Mouse (Mus musculus) ES-Bruce4 (cell line): ENCODE data around the gene G6pd2. TPM values are rescaled to one million over a fixed set of nuclear protein-coding genes. Genes with fewer than 3 reads are reported as not detected.

Experiments used
- H3K27ac ChIP-seq: 2 replicates; pipeline ENCODE4 v1.5.1; 2012; ENCODE audit warnings: low read length, inconsistent platforms; ENCODE audit not compliant: insufficient read depth
- H3K27me3 ChIP-seq: 2 replicates; pipeline ENCODE4 v1.6.1; 2012; ENCODE audit warnings: mild to moderate bottlenecking, low read length, inconsistent platforms; ENCODE audit not compliant: control insufficient read depth, poor library complexity, insufficient read depth, severe bottlenecking
- H3K36me3 ChIP-seq: 2 replicates; pipeline ENCODE4 v1.6.1; 2012; ENCODE audit warnings: inconsistent platforms, mild to moderate bottlenecking, low read length, moderate library complexity; ENCODE audit not compliant: control insufficient read depth, poor library complexity, insufficient read depth, severe bottlenecking
- H3K4me1 ChIP-seq: one replicate; pipeline ENCODE4 v1.8.1; 2011; ENCODE audit warnings: low read length; ENCODE audit not compliant: control insufficient read depth, insufficient read depth
- H3K4me3 ChIP-seq: 2 replicates; pipeline ENCODE4 v1.5.1; 2011; ENCODE audit warnings: low read depth, mild to moderate bottlenecking, low read length
- H3K9ac ChIP-seq: 2 replicates; pipeline ENCODE4 v1.6.1; 2012; ENCODE audit warnings: low read depth, mild to moderate bottlenecking, inconsistent platforms; ENCODE audit not compliant: poor library complexity, severe bottlenecking
- H3K9me3 ChIP-seq: replicated peaks from 2 replicates; pipeline ENCODE4 v1.6.1; 2012; ENCODE audit warnings: mild to moderate bottlenecking, low read length, inconsistent platforms; ENCODE audit not compliant: control insufficient read depth, poor library complexity, insufficient read depth, severe bottlenecking
- CTCF ChIP-seq: IDR thresholded peaks from one replicate; pipeline ENCODE4 v1.8.1; 2011; ENCODE audit warnings: low read depth, low read length
- EP300 ChIP-seq: IDR thresholded peaks from 2 replicates; pipeline ENCODE4 v1.6.1; 2011; ENCODE audit warnings: low read depth, low read length; ENCODE audit not compliant: insufficient read depth
- POLR2A ChIP-seq: IDR thresholded peaks from one replicate; pipeline ENCODE4 v1.8.1; 2011; ENCODE audit warnings: low read length; ENCODE audit not compliant: insufficient read depth
- polyA plus RNA-seq: library from polyadenylated mRNA; stranded (reverse); fragments of >200 nt; gene quantifications from 2 replicates; pipeline ENCODE4 v1.2.4, GENCODE M21; 2011; ENCODE audit warnings: low read depth; ENCODE audit not compliant: missing spikeins, insufficient read depth, insufficient read length

G6pd2 gene
- polyA plus RNA-seq: 0.49 and 0.55 TPM in 2 replicates

- H3K36me3 ChIP-seq: no peaks in the 10 kb centered on the region
Observed at GRCm38 (mm10) chr5:61808516-61808915, at the start of gene G6pd2. Gene G6pd2 (plus strand): TSS chr5:61808816.

DNA sequence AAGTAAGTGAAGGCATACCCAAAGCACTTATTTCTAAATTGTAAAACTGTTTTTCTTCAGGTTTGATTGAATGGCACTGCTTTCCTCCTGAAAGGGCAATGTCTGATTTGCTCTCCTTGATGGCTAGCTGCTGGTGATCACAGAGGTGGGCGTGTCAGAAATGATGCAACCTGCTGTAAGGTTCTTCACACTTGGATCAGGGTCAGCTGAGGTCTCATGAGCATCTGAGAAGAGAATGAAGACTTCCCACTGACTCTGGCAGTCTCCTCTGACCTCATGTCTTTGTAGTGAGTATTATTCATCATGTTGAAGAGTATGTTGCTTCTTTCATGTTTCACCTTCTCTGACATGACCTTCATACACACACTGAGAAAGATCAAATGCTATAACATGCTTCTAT is 44.4 kb upstream of the G6pd2 start:
- H3K27me3 ChIP-seq: no peaks in the 10 kb centered on the region
- H3K9ac ChIP-seq: no peak overlapping the region
- no peaks in the 10 kb centered on the region for H3K9me3 ChIP-seq
- H3K4me3 ChIP-seq: no peak overlapping the region
- no peak overlapping the region for H3K27ac ChIP-seq
- no peaks in the 10 kb centered on the region for H3K36me3 ChIP-seq
- TF ChIP-seq POLR2A: no peak
- H3K4me1 ChIP-seq: no peaks in the 10 kb centered on the region

More at GRCm38 (mm10) chr5:61808516-61808915, at the start of gene G6pd2:
- Histone ChIP-seq H3K27ac (no peak within 1 kb of the TSS), H3K9ac (no peak within 1 kb of the TSS), H3K9me3 (no peaks in the 10 kb centered on the region), H3K4me1 (no peaks in the 10 kb centered on the region), H3K27me3 (no peaks in the 10 kb centered on the region), H3K4me3 (no peak within 1 kb of the TSS)
- no peak for TF ChIP-seq POLR2A
- TF ChIP-seq EP300: no peak
- no peak for TF ChIP-seq CTCF

- H3K4me3 ChIP-seq: no peak overlapping the region
- TF ChIP-seq EP300: no peak
- TF ChIP-seq POLR2A: no peak
- no peak for TF ChIP-seq CTCF
- no peaks in the 10 kb centered on the region for H3K4me1 ChIP-seq
Observed at GRCm38 (mm10) chr5:61832935-61833551, 24.4 kb downstream of the G6pd2 start.

DNA sequence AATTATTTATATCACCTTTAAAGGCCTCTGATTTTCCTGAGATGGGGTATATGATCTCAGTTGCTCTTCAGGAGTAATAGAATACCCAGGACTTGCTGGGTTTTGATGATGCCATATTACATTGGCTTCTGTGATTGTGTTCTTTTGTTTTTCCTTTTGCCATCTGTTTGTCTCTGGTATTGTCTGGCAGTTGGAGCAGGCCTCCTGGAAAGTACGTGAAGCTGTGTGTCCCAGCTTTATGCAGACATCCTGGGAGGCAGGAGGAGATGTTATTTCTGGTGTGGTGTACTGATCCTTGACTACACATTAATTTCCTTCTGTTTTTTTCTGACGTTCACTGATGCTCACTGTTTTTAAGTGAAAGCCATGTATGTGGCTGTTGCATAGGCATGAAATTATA is 35.3 kb downstream of the G6pd2 start:
- no peak for TF ChIP-seq CTCF
- no peak for TF ChIP-seq EP300
- TF ChIP-seq POLR2A: no peak
- H3K4me3 ChIP-seq: no peak overlapping the region
- H3K27ac ChIP-seq: no peak overlapping the region

More at GRCm38 (mm10) chr5:61832935-61833551, 24.4 kb downstream of the G6pd2 start:
- Histone ChIP-seq H3K27ac (no peak overlapping the region), H3K9ac (no peak overlapping the region), H3K27me3 (no peaks in the 10 kb centered on the region), H3K9me3 (no peaks in the 10 kb centered on the region), H3K36me3 (no peaks in the 10 kb centered on the region)

More for the DNA sequence above, 35.3 kb downstream of the G6pd2 start:
- no peaks in the 10 kb centered on the region for H3K9me3 ChIP-seq
- no peaks in the 10 kb centered on the region for H3K36me3 ChIP-seq
- 0 out of 2 replicates have a peak, but pooled peaks cover 1% of the 10 kb centered on the region for H3K27me3 ChIP-seq
- no peaks in the 10 kb centered on the region for H3K4me1 ChIP-seq
- no peak overlapping the region for H3K9ac ChIP-seq
